Comparison of ENCODE assay signal across 24 mouse cellular contexts in the genomic region with DNA sequence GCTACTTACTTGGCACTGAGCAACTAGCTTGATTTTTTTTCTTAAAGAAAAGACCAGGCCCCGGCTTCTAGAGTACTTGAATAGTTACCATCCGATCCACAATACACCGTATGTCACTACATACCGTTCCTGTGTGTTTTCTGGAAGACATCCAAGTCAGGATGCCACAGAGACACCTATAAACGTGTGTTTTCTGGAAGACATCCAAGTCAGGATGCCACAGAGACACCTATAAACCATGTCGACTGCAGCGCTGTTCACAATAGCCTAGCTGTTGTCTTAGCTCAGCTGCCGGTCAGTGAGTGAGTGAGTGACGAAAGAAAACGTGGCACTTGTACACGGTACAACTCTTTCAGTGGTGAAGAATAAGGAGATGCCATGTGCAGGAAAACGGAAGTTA.
"Had no signal": no experiment of that assay in that cellular context is flagged by ENCODE, and none has a peak within 500 bp of the region (broad histone marks: within the 10 kb centered on the region; RNA-seq: fewer than 3 reads in every experiment).

No protein-coding gene starts in this region.

- ATAC-seq: liver, postnatal 0 days; midbrain, embryonic 13.5 days; midbrain, embryonic 16.5 days had no signal

- DNase-seq: kidney, adult 11 months; kidney, postnatal 25 days; layer of hippocampus, postnatal 36 days; left cerebral cortex, postnatal 4 days; liver, postnatal 0 days; lung, postnatal 10 days; lung, postnatal 4 days; right cerebral cortex, adult 18-20 months; right cerebral cortex, postnatal 14 days; right cerebral cortex, postnatal 4 days; thymus, postnatal 25 days had no signal

- H3K27me3 ChIP-seq: limb, embryonic 15.5 days; midbrain, embryonic 13.5 days; neural tube, embryonic 15.5 days; stomach, embryonic 15.5 days had no signal

- H3K4me2 ChIP-seq: limb, embryonic 12.5 days; limb, embryonic 15.5 days; liver, embryonic 11.5 days; lung, embryonic 15.5 days; midbrain, embryonic 13.5 days; neural tube, embryonic 15.5 days; stomach, embryonic 15.5 days had no signal

- H3K4me3 ChIP-seq: left cerebral cortex, adult 2 months; limb, embryonic 12.5 days; limb, embryonic 15.5 days; lung, embryonic 15.5 days; midbrain, embryonic 10.5 days; midbrain, embryonic 13.5 days; myocyte; neural tube, embryonic 15.5 days; stomach, embryonic 15.5 days had no signal

- H3K9me3 ChIP-seq: limb, embryonic 12.5 days; limb, embryonic 15.5 days; lung, embryonic 15.5 days; midbrain, embryonic 10.5 days; midbrain, embryonic 13.5 days; neural tube, embryonic 15.5 days; stomach, embryonic 15.5 days had no signal

- H3K27ac ChIP-seq: kidney, postnatal 0 days; left cerebral cortex, adult 2 months; limb, embryonic 12.5 days; limb, embryonic 15.5 days; liver, embryonic 14.5 days; lung, embryonic 15.5 days; midbrain, embryonic 10.5 days; midbrain, embryonic 13.5 days; neural tube, embryonic 15.5 days; stomach, embryonic 15.5 days had no signal

- H3K4me1 ChIP-seq: limb, embryonic 12.5 days; limb, embryonic 15.5 days; midbrain, embryonic 10.5 days; midbrain, embryonic 13.5 days; neural tube, embryonic 15.5 days; stomach, embryonic 15.5 days had no signal

- H3K9ac ChIP-seq: limb, embryonic 12.5 days; limb, embryonic 15.5 days; liver, embryonic 14.5 days; liver, postnatal 0 days; lung, embryonic 15.5 days; midbrain, embryonic 13.5 days; neural tube, embryonic 15.5 days; stomach, embryonic 15.5 days had no signal

- H3K36me3 ChIP-seq: limb, embryonic 12.5 days; limb, embryonic 15.5 days; lung, embryonic 15.5 days; midbrain, embryonic 10.5 days; midbrain, embryonic 13.5 days; neural tube, embryonic 15.5 days; stomach, embryonic 15.5 days had no signal
